Mouse (Mus musculus): ENCODE data around the gene Anks6. TPM values are rescaled to one million over a fixed set of nuclear protein-coding genes. Genes with fewer than 3 reads are reported as not detected.

The Anks6 gene
- total and polyA plus RNA-seq, 3 experiments, result not detected

DNA sequence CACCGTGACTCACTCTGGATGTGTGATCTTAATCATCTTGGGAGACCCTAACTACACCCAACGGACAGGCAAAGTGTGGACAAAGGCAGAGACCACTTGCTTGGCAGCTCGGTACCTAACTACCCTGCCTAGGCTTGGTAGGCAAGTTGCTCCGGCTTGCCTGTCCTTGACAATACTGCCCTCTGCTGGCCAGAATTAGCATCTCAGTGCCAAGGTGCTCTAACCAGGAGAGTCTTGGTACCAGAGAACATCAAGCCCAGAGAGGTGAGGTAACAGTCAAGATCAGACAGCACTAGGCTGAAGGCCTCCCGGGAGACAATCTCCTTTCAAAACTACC, 19.9 kb downstream of the Anks6 start:
- no peaks in the 10 kb centered on the region for H3K79me2 ChIP-seq (replicated peaks; ENCODE audit: control insufficient read depth, extremely low read depth, insufficient read depth, poor library complexity, severe bottlenecking)
- H3K27me3 ChIP-seq (replicated peaks), result peaks cover 85% of the 10 kb centered on the region
- TF ChIP-seq IRF4 (IDR thresholded peaks at IDR 0.05; ENCODE audit: low read depth, low read length), result no peak
- TF ChIP-seq POLR2A (IDR thresholded peaks at IDR 0.05; ENCODE audit: low read depth, low read length), result no peak
- no peak for TF ChIP-seq KAT2A (IDR thresholded peaks at IDR 0.05; ENCODE audit: insufficient replicate concordance, low read length)
- TF ChIP-seq HCFC1 (IDR thresholded peaks at IDR 0.05; ENCODE audit: low read depth, low read length), result no peak
- TF ChIP-seq CTCF (conservative IDR thresholded peaks at IDR 0.05 in 1 of 2, IDR thresholded peaks at IDR 0.05 in 1 of 2; ENCODE audit: low read depth in 2 of 2, low read length in 2 of 2), result peak; percentile 84
- peak; percentile 15; the same call in 1 of the 2 replicates for TF ChIP-seq TCF12 (IDR thresholded peaks at IDR 0.05; ENCODE audit: low read depth, low read length)
- TF ChIP-seq MEF2A (IDR thresholded peaks at IDR 0.05; ENCODE audit: borderline replicate concordance, low read depth, low read length), result 0 out of 2 replicates have a peak, but pooled peaks have one; percentile 16
- peak; percentile 76 for TF ChIP-seq SMC3 (IDR thresholded peaks at IDR 0.05; ENCODE audit: low read depth, low read length)
- peak; percentile 85 for TF ChIP-seq RAD21 (IDR thresholded peaks at IDR 0.05; ENCODE audit: low read depth, low read length)
- H3K4me3 ChIP-seq (replicated peaks in 1 of 3; ENCODE audit: low read depth in 2 of 3, low read length in 2 of 3, poor library complexity in 1 of 3), result no peak overlapping the region
- H3K9ac ChIP-seq (ENCODE audit: insufficient read depth, low read depth), result no peak overlapping the region
- dilution Hi-C loops (cut with MboI; ENCODE audit: extremely low pct_ligation_motif_present, extremely low pct_unique_long_range_greater_than_20kb, low sequenced_read_pairs) (no loop called here), in situ Hi-C loops (cut with MboI; ENCODE audit: low pct_ligation_motif_present, low pct_unique_long_range_greater_than_20kb, low sequenced_read_pairs) (loop anchor here (10.0 kb wide), 1 partner anchor 222 kb away; no protein-coding TSS in a partner anchor)
- H3K27ac ChIP-seq (ENCODE audit: insufficient read depth, low read depth), result no peak overlapping the region
- H3K9me3 ChIP-seq (replicated peaks; ENCODE audit: low read length), result no peaks in the 10 kb centered on the region
- peak; percentile 72 for DNase-seq (ENCODE audit: extremely low read depth)
- H3K36me3 ChIP-seq (replicated peaks in 1 of 2; ENCODE audit: control insufficient read depth in 1 of 2, insufficient read depth in 1 of 2, low read length in 1 of 2), result no peaks in the 10 kb centered on the region
- H3K4me1 ChIP-seq (ENCODE audit: control insufficient read depth in 1 of 2, insufficient read depth in 2 of 2), result peaks cover 3 to 4% of the 10 kb centered on the region in 2 experiments; a peak in 1 of 4 replicates
- no peak overlapping the region for H3K4me2 ChIP-seq (ENCODE audit: insufficient read depth, low read depth, poor library complexity, severe bottlenecking)

DNA sequence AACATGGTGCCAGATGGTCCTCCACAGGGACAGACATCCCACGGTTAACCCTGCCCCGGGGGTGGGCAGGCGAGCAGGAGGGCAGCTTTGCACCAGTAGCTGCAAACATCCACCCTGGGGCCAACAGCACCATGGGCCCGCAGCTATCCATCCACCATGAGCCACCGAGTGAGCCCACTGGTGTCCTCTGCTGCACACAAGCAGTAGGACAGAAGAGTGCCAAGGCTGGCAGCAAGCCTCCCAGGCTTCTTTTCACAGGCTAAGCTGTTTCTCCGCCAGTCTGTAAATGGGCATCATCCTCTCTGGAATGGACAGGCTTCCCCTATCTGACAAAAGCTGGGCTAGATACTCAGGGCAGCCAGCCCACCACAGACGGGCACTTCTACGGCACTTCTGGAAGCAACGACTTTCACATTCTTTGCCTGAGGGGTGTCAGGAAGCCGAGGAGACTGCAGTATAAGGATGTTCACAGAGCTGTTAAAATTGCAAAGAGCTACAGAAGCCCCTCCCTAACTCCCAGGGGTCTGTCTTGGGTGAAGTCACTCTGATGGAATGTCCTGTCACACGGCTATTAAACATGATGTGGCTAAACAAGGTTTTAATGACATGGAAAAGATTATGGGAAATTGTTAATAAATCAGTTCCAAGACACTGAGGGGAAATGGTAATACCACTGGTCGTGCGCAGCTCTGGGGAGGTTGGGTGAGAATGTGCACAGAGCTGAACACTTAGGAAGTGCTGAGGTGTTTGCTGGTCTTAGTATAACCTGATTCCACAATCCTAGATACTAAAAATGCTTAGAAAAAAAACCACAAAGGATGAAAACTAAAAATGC, 20.5 kb downstream of the Anks6 start:
- H3K27me3 ChIP-seq (replicated peaks), result peaks cover 85% of the 10 kb centered on the region
- no peaks in the 10 kb centered on the region for H3K79me2 ChIP-seq (replicated peaks; ENCODE audit: control insufficient read depth, extremely low read depth, insufficient read depth, poor library complexity, severe bottlenecking)
- H3K27ac ChIP-seq (ENCODE audit: insufficient read depth, low read depth), result no peak overlapping the region
- no peaks in the 10 kb centered on the region for H3K9me3 ChIP-seq (replicated peaks; ENCODE audit: low read length)
- in situ Hi-C loops (cut with MboI; ENCODE audit: low pct_ligation_motif_present, low pct_unique_long_range_greater_than_20kb, low sequenced_read_pairs), result loop anchor here (10.0 kb wide), 1 partner anchor 222 kb away; no protein-coding TSS in a partner anchor
- DNase-seq (ENCODE audit: extremely low read depth), result no peak
- no peak for TF ChIP-seq GABPA (IDR thresholded peaks at IDR 0.05; ENCODE audit: insufficient replicate concordance, low read depth, low read length)
- no peak for TF ChIP-seq NELFE (IDR thresholded peaks at IDR 0.05; ENCODE audit: low read depth, low read length)
- no peak for TF ChIP-seq CTCF (conservative IDR thresholded peaks at IDR 0.05 in 1 of 2, IDR thresholded peaks at IDR 0.05 in 1 of 2; ENCODE audit: low read depth in 2 of 2, low read length in 2 of 2)
- dilution Hi-C loops (cut with MboI; ENCODE audit: extremely low pct_ligation_motif_present, extremely low pct_unique_long_range_greater_than_20kb, low sequenced_read_pairs), result no loop called here
- no peak overlapping the region for H3K4me3 ChIP-seq (replicated peaks in 1 of 3; ENCODE audit: low read depth in 2 of 3, low read length in 2 of 3, poor library complexity in 1 of 3)
- no peak overlapping the region for H3K9ac ChIP-seq (ENCODE audit: insufficient read depth, low read depth)
- H3K4me1 ChIP-seq (ENCODE audit: control insufficient read depth in 1 of 2, insufficient read depth in 2 of 2), result peaks cover 3 to 5% of the 10 kb centered on the region in 2 experiments; a peak in 1 of 4 replicates
- no peaks in the 10 kb centered on the region for H3K36me3 ChIP-seq (replicated peaks in 1 of 2; ENCODE audit: control insufficient read depth in 1 of 2, insufficient read depth in 1 of 2, low read length in 1 of 2)
- H3K4me2 ChIP-seq (ENCODE audit: insufficient read depth, low read depth, poor library complexity, severe bottlenecking), result no peak overlapping the region

DNA sequence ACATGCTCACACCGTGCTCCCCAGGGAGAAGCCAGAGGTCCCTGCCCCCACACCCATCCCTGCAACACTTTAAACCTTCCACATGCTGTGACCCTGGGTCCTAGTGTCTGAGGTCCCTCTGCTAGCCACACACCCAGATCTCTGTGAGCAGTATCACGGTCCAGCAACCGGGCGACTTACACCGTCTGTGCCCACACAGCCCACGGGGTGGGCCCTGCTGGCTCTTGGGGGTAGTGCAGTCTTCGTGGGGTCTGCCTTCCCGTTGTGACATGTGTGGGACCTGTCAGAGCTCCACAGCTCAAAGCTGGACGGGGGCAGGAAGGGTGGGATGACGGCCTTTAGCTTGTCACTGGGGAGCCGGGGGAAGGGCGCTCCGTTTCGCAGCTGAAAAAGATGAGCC, 21.7 kb downstream of the Anks6 start:
- Histone ChIP-seq H3K9me3 (replicated peaks; ENCODE audit: low read length) (no peaks in the 10 kb centered on the region), H3K4me2 (ENCODE audit: insufficient read depth, low read depth, poor library complexity, severe bottlenecking) (no peak overlapping the region), H3K79me2 (replicated peaks; ENCODE audit: control insufficient read depth, extremely low read depth, insufficient read depth, poor library complexity, severe bottlenecking) (no peaks in the 10 kb centered on the region), H3K27ac (ENCODE audit: insufficient read depth, low read depth) (no peak overlapping the region), H3K4me3 (replicated peaks in 1 of 3; ENCODE audit: low read depth in 2 of 3, low read length in 2 of 3, poor library complexity in 1 of 3) (no peak overlapping the region), H3K27me3 (replicated peaks) (peaks cover 84% of the 10 kb centered on the region), H3K9ac (ENCODE audit: insufficient read depth, low read depth) (no peak overlapping the region), H3K4me1 (ENCODE audit: control insufficient read depth in 1 of 2, insufficient read depth in 2 of 2) (0 out of 4 replicates have a peak, but pooled peaks cover 2 to 3% of the 10 kb centered on the region in 2 experiments), H3K36me3 (replicated peaks in 1 of 2; ENCODE audit: control insufficient read depth in 1 of 2, insufficient read depth in 1 of 2, low read length in 1 of 2) (no peaks in the 10 kb centered on the region)
- dilution Hi-C loops (cut with MboI; ENCODE audit: extremely low pct_ligation_motif_present, extremely low pct_unique_long_range_greater_than_20kb, low sequenced_read_pairs) (no loop called here), in situ Hi-C loops (cut with MboI; ENCODE audit: low pct_ligation_motif_present, low pct_unique_long_range_greater_than_20kb, low sequenced_read_pairs) (loop anchor here (10.0 kb wide), 1 partner anchor 221 kb away; no protein-coding TSS in a partner anchor)
- TF ChIP-seq EP300 (IDR thresholded peaks at IDR 0.05; ENCODE audit: low read length) (no peak), NELFE (IDR thresholded peaks at IDR 0.05; ENCODE audit: low read depth, low read length) (no peak), MXI1 (IDR thresholded peaks at IDR 0.05; ENCODE audit: low read depth, low read length) (no peak), HCFC1 (IDR thresholded peaks at IDR 0.05; ENCODE audit: low read depth, low read length) (no peak)
- DNase-seq (ENCODE audit: extremely low read depth), result no peak

Measured in CH12.LX (cell line).